Mouse (Mus musculus): ENCODE results near the gene Cop1. TPM values are rescaled to one million over a fixed set of nuclear protein-coding genes. Genes with fewer than 3 reads are reported as not detected.
A peak's percentile ranks its signal among the peaks of the same experiment; 100 is the strongest.

Cop1 gene
- total and polyA plus RNA-seq, 3 experiments, result 28.3 to 95.1 (median 83.8) TPM

GRCm38 (mm10) chr1:159233426-159233825, 1.3 kb downstream of the Cop1 start:
- peak; percentile 70 for DNase-seq (ENCODE audit: low read depth, low spot score)
- H3K9me3 ChIP-seq (replicated peaks; ENCODE audit: insufficient read depth, low read length), result no peaks in the 10 kb centered on the region
- H3K79me2 ChIP-seq (ENCODE audit: control insufficient read depth, insufficient read depth, low read length, poor library complexity), result peaks cover 33% of the 10 kb centered on the region
- H3K9ac ChIP-seq (ENCODE audit: control insufficient read depth, low read depth, low read length, poor library complexity, severe bottlenecking), result peak overlapping the region; percentile 64
- peaks cover 0 to 44% of the 10 kb centered on the region in 2 experiments; a peak in 3 of 4 replicates for H3K36me3 ChIP-seq (ENCODE audit: control insufficient read depth in 1 of 2, insufficient read depth in 2 of 2, low read length in 2 of 2)
- H3K27me3 ChIP-seq (ENCODE audit: control insufficient read depth in 1 of 2, insufficient read depth in 2 of 2, low read length in 2 of 2), result no peaks in the 10 kb centered on the region
- TF ChIP-seq SIN3A (IDR thresholded peaks at IDR 0.05; ENCODE audit: low read length) (peak; percentile 33), MXI1 (IDR thresholded peaks at IDR 0.05; ENCODE audit: low read depth, low read length) (no peak), GATA1 (IDR thresholded peaks at IDR 0.05; ENCODE audit: low read depth, low read length) (no peak), MAFK (IDR thresholded peaks at IDR 0.05; ENCODE audit: borderline replicate concordance, low read depth, low read length) (no peak), KAT2A (conservative IDR thresholded peaks at IDR 0.05; ENCODE audit: low read depth, low read length) (no peak), EP300 (IDR thresholded peaks at IDR 0.05; ENCODE audit: low read depth in 1 of 2, low read length in 2 of 2) (0 out of 4 replicates have a peak, but pooled peaks of 1 of the 2 experiments have one; percentile 16)
- peak overlapping the region; percentile 70 to 98 for H3K4me3 ChIP-seq (ENCODE audit: control insufficient read depth in 1 of 2, insufficient read depth in 1 of 2, low read depth in 2 of 2, low read length in 2 of 2)
- peaks cover 20 to 21% of the 10 kb centered on the region in 2 experiments for H3K4me1 ChIP-seq (ENCODE audit: control insufficient read depth in 1 of 2, insufficient read depth in 2 of 2, low read length in 2 of 2)
- peak overlapping the region; percentile 78 for H3K27ac ChIP-seq (ENCODE audit: control insufficient read depth, low read depth, low read length)

GRCm38 (mm10) chr1:159234496-159234895, 2.4 kb downstream of the Cop1 start:
- peaks cover 1 to 48% of the 10 kb centered on the region in 2 experiments; a peak in 3 of 4 replicates for H3K36me3 ChIP-seq (ENCODE audit: control insufficient read depth in 1 of 2, insufficient read depth in 2 of 2, low read length in 2 of 2)
- no peaks in the 10 kb centered on the region for H3K27me3 ChIP-seq (ENCODE audit: control insufficient read depth in 1 of 2, insufficient read depth in 2 of 2, low read length in 2 of 2)
- no peak overlapping the region; the same call in 1 of the 2 replicates for H3K9ac ChIP-seq (ENCODE audit: control insufficient read depth, low read depth, low read length, poor library complexity, severe bottlenecking)
- peak; percentile 45 for DNase-seq (ENCODE audit: low read depth, low spot score)
- peaks cover 35% of the 10 kb centered on the region for H3K79me2 ChIP-seq (ENCODE audit: control insufficient read depth, insufficient read depth, low read length, poor library complexity)
- no peak overlapping the region for H3K27ac ChIP-seq (ENCODE audit: control insufficient read depth, low read depth, low read length)
- no peak overlapping the region for H3K4me3 ChIP-seq (ENCODE audit: control insufficient read depth in 1 of 2, insufficient read depth in 1 of 2, low read depth in 2 of 2, low read length in 2 of 2)
- no peaks in the 10 kb centered on the region for H3K9me3 ChIP-seq (replicated peaks; ENCODE audit: insufficient read depth, low read length)
- TF ChIP-seq USF2 (IDR thresholded peaks at IDR 0.05; ENCODE audit: borderline replicate concordance in 1 of 2, insufficient read depth in 1 of 2, low read depth in 1 of 2, low read length in 2 of 2), result no peak
- TF ChIP-seq SIN3A (IDR thresholded peaks at IDR 0.05; ENCODE audit: low read length), result no peak
- TF ChIP-seq POLR2AphosphoS2 (IDR thresholded peaks at IDR 0.05; ENCODE audit: low read length), result no peak
- no peak for TF ChIP-seq CHD2 (IDR thresholded peaks at IDR 0.05; ENCODE audit: low read length)
- TF ChIP-seq ZKSCAN1 (IDR thresholded peaks at IDR 0.05; ENCODE audit: low read depth, low read length), result no peak
- no peak for TF ChIP-seq GABPA (IDR thresholded peaks at IDR 0.05; ENCODE audit: low read depth, low read length)
- TF ChIP-seq E2F4 (IDR thresholded peaks at IDR 0.05; ENCODE audit: borderline replicate concordance, low read depth, low read length), result no peak
- no peak for TF ChIP-seq EP300 (IDR thresholded peaks at IDR 0.05; ENCODE audit: low read depth in 1 of 2, low read length in 2 of 2)
- TF ChIP-seq TCF12 (IDR thresholded peaks at IDR 0.05; ENCODE audit: low read depth, low read length), result no peak
- TF ChIP-seq ZMIZ1 (IDR thresholded peaks at IDR 0.05; ENCODE audit: low read depth, low read length), result no peak
- TF ChIP-seq TAL1 (IDR thresholded peaks at IDR 0.05; ENCODE audit: low read length), result no peak
- TF ChIP-seq POLR2A (IDR thresholded peaks at IDR 0.05; ENCODE audit: control insufficient read depth in 1 of 2, insufficient read depth in 1 of 2, low read depth in 1 of 2, low read length in 2 of 2, poor library complexity in 1 of 2), result no peak
- TF ChIP-seq CTCF (IDR thresholded peaks at IDR 0.05 in 2 of 3, conservative IDR thresholded peaks at IDR 0.05 in 1 of 3; ENCODE audit: control insufficient read depth in 1 of 3, insufficient read depth in 1 of 3, low read depth in 2 of 3, low read length in 3 of 3, poor library complexity in 1 of 3, severe bottlenecking in 1 of 3), result no peak
- TF ChIP-seq MAFK (IDR thresholded peaks at IDR 0.05; ENCODE audit: borderline replicate concordance, low read depth, low read length), result no peak
- no peak for TF ChIP-seq ETS1 (IDR thresholded peaks at IDR 0.05; ENCODE audit: low read depth, low read length)
- TF ChIP-seq ELF1 (IDR thresholded peaks at IDR 0.05; ENCODE audit: low read depth, low read length), result no peak
- TF ChIP-seq HCFC1 (IDR thresholded peaks at IDR 0.05; ENCODE audit: low read depth, low read length), result no peak
- peaks cover 20 to 22% of the 10 kb centered on the region in 2 experiments for H3K4me1 ChIP-seq (ENCODE audit: control insufficient read depth in 1 of 2, insufficient read depth in 2 of 2, low read length in 2 of 2)

Measured in MEL (cell line).